Mouse (Mus musculus) left cerebral cortex, postnatal 14 days (tissue): Measurements from ENCODE around the gene Capza1. TPM values are rescaled to one million over a fixed set of nuclear protein-coding genes. Genes with fewer than 3 reads are reported as not detected.
A peak's percentile ranks its signal among the peaks of the same experiment; 100 is the strongest.
"Not testable (repeated sequence)": the region's sequence is repeated elsewhere in the genome, so short reads cannot be mapped to it uniquely, and the experiment has no call there.

Experiments
- DNase-seq, 2 experiments: peaks; one replicate each; pipeline ENCODE4 v3.0.0; 2021 to 2022; ENCODE audit warnings: low spot score in 2 of 2, mixed read lengths in 1 of 2
- intact Hi-C: fragments of 180-260 bp; cut with DNase I; formaldehyde crosslinking; loops from one replicate; pipeline ENCODE4 v1.15.1; 2025
- total RNA-seq, 2 experiments: library from RNA; stranded (reverse); gene quantifications; 2 replicates each; pipeline ENCODE4 v1.2.3; 2021

Gene Capza1
- total RNA-seq, 2 experiments from 2014 or later, result 35.8 to 43.4 TPM

DNA sequence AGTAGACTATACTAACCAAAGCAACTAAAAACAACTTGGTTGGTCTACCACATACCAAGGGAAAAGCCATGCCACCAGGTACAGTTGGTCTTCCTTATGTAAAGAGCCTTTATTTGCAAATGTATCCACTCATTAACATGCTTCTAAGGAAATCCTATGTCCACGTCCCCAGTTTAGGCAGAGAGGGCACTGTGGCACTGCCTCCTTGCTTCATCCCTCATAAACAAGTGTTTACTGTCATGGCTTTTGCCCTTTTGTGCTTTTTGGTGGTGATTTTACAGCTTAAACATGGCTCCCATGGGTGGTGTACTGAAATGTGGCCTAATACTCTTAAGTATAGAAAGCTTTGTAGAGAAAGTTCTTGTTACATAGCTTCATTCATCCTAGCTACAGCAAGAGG is 43.9 kb downstream of the Capza1 start:
- DNase-seq, result no peak
- intact Hi-C loops, result no loop called here

DNA sequence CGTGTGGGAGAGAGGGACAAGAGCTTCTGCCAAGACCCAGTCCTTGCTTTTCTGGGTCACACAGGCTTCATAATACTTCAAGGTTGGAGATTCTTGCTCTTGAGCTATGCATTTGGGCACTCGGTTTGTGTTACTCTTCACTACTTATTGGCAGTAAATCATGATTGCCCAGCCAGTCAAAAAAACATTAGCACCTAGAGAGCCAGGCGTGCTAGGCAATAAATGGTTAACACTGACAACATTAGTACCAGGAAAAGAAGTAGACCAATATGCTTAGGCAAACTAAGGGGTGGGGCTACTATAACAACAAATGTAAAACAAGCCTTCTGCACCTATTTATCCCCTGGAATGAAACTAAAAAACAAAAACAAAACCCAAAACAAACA is 45.6 kb downstream of the Capza1 start:
- DNase-seq, result no peak
- intact Hi-C loops, result no loop called here

GRCm38 (mm10) chr3:104817991-104818748 is 46.1 kb downstream of the Capza1 start, which contains the start of gene Mov10:
TSS of gene Mov10 (minus strand) at chr3:104818563.
- intact Hi-C loops, result no loop called here
- DNase-seq, result peak; percentile 47 to 64

DNA sequence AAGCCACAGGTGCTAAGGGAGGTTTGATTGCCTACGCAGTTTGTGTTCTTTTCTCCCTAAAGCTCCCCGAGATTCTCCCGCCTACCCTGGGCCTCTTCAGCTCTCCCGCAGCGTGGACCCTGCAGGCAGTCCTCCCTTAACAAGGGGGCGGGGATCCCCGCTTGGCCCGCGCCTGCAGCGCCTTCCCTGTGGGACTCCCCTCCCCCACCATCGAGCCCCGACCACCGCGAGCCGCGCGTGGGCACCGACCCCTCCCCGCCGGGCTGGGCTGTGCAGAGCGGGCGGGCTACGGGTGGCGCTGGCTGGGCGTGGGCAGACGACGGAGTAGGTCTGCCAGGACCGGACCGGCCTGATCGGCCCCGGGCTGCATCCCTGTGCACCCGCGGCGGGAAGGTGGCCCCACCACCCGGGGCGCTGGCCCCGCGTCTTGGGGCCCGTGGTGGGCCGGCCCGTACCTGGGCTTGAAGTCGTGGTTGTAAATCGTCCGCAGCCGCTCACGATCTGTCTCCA is 46.8 kb downstream of the Capza1 start:
- DNase-seq, result peak; percentile 52
- intact Hi-C loops, result no loop called here

GRCm38 (mm10) chr3:104816130-104816529 is 48.2 kb downstream of the Capza1 start:
- DNase-seq, result no peak
- intact Hi-C loops, result no loop called here

GRCm38 (mm10) chr3:104815346-104815745 is 49.0 kb downstream of the Capza1 start:
- intact Hi-C loops, result no loop called here

GRCm38 (mm10) chr3:104814746-104815145 is 49.6 kb downstream of the Capza1 start:
- no peak for DNase-seq
- intact Hi-C loops, result no loop called here

More at GRCm38 (mm10) chr3:104815346-104815745, 49.0 kb downstream of the Capza1 start:
- DNase-seq, result no peak

DNA sequence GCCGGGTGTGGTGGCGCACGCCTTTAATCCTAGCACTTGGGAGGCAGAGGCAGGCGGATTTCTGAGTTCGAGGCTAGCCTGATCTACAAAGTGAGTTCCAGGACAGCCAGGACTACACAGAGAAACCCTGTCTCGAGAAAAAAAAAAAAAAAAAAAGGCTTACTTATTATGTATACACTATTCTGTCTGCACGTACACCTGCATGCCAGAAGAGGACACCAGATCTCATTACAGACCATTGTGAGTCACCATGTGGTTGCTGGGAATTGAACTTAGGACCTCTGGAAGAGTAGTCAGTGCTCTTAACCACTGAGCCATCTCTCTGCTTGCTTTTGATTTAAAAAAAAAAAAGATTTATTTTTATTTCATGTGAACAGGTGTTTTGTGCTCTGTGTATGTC is 51.1 kb downstream of the Capza1 start:
- DNase-seq, intact Hi-C loops: not testable (repeated sequence)

GRCm38 (mm10) chr3:104812254-104812653 is 52.1 kb downstream of the Capza1 start:
- DNase-seq, result no peak
- intact Hi-C loops, result no loop called here

- intact Hi-C loops, result no loop called here
- no peak for DNase-seq
These were observed 52.6 kb downstream of the Capza1 start for GRCm38 (mm10) chr3:104811752-104812151.

DNA sequence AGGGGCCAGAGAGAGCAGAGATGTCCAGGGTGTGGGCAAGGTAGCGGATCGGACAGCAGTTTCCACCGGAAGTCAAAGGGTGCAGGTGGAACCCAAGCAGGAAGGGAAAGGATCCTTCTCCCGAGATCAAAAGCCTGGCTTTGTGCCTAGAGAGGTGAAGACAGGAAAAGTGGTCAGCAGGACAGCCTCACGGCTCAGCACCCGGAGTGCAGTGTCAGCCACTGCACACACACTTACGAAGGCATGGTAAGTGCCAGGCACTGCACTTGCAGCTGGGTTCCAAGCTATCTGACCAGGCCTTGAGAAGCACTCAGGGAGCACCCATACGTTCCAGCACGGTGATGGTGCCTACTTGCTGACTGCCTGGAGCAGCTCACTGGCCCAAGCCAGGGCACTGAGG is 58.8 kb downstream of the Capza1 start:
- intact Hi-C loops, result no loop called here
- no peak for DNase-seq

DNA sequence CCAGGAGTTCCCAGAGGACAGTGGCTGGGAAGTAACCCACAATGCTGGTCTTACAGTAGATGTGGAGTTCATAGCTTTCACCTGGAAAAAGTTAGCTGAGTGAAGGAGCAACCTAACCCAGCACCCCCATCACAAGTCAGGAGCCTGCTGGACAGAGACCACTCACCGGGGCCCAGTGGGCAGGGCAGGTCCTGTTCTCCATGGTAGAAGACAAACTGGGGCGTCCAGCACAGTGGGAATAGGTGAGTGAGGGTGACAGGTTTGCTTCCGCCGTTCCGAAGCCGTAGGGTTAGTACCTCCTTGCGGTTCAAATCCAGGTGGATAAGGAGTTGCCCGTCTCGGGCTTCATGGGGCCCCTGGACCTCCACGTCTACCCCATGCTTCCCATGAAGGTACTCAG is 60.0 kb downstream of the Capza1 start:
- no peak for DNase-seq
- intact Hi-C loops, result no loop called here

DNA sequence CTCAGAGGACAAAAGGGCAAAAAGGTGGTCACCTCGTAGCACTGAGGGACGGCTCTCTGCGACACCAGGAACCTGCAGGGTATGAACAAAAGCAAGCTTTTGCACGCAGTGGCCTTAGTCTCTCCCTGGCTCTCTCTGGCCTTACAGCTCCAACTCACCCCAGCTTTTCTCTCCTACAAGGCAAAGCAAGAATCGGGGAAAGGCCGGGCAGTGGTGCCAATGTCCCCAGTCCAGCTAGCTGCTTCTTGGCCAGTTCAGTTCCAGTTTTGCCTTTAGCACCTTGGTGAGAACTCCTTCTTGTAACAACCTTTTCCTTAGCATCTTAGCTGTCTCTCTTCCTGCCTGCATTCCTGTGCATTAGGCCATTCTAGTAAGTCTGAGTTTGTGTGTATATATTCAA is 62.8 kb downstream of the Capza1 start:
- intact Hi-C loops, result no loop called here
- no peak for DNase-seq

- intact Hi-C loops, result no loop called here
- DNase-seq, result no peak
These were observed 63.6 kb downstream of the Capza1 start for GRCm38 (mm10) chr3:104800681-104801080.

DNA sequence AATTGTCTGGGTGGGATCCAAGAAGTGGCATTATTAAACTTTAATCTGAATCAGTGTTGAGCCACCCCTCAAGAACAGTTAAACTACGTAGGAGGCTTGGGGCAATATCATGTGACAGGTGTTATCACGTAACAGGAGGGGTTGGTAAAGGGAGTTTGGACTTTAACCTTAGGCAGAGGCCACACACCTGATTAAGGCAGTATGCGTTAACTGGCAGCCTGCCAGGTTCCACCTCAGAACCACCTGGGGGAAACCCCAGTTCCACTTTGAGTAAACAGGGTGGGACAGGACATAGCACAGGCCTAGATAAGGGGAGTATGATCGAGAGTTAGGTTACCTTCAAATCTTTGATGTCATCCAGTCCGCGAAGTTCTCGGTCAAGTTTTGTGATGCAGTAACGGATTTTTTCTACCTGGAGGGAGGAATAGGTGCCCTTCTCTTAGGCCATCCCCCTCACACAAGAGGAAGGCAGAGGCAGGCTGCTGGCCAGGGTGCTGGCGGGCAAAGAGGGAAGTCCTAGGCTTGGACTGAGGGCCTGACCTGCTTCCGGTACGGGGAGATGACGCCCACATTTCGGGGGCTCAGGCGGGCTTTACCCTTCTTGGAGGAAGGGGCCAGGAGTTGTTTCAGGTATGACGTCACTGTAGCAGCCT is 67.7 kb downstream of the Capza1 start:
- intact Hi-C loops, result no loop called here
- no peak for DNase-seq

DNA sequence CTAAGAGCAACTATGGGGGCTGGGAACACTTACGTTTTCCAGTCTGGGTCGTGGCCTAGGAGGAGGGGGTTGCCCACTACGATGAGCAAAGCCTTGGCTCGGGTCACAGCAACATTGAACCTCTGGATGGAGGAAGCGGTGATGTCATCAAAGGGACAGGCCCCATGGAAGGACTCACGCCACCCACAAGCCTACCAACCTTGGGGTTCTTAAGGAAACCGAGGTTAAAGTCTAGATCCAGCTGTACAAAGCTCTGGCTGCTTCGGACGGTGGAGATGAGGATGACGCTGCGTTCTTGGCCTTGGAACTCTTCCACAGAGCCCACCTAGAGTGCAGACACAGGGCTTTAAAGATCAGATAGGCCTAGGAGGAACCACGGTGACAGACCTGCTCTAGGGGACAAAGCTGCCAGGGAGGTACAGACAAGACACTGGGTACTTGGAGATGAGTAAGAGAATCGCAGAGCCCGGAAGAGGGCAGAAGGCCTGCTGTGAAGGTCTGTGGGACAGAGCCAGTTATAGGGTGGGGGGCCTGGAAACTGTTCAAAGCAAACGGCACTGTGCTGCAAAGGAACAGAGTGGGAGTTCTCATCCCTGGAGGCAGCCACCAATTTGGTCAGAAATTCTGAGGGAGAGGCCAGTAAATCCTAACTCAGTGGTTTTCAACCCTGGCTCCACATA is 68.5 kb downstream of the Capza1 start:
- no peak for DNase-seq

GRCm38 (mm10) chr3:104794953-104795470 is 69.3 kb downstream of the Capza1 start:
- no peak for DNase-seq
- intact Hi-C loops, result loop anchor here (5.0 kb wide), 1 partner anchor 67 kb away; the partner anchor contains the start of genes Capza1 and St7l

More for the DNA sequence above, 68.5 kb downstream of the Capza1 start:
- intact Hi-C loops, result no loop called here

- intact Hi-C loops, result loop anchor here (5.0 kb wide), 1 partner anchor 68 kb away; the partner anchor contains the start of genes Capza1 and St7l
- DNase-seq, result peak; percentile 81 to 93
These were observed 70.2 kb downstream of the Capza1 start for GRCm38 (mm10) chr3:104793871-104794828.
